28 mouse cellular contexts compared by ENCODE assay signal in the genomic region with DNA sequence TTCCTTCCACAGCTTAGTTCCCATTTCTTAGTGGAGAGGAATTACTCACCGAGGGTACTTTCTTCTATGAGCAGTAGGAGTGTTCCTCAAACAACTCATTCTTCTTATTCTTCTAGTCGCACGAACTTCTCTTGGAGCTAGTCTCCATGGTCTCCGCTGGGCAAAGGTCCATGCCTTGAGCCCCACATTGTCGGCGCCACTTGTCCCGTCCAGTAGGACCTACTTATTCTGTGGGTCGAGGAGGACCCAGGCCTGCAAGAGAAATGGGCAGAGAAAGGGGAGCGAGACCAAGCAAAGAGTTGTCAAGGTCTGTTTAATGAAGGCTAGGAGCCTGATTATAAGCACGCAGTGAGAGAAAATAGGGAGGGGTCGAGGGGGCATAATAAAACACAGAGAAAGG. TPM values are rescaled to one million over a fixed set of nuclear protein-coding genes. Genes with fewer than 3 reads are reported as not detected.
"Had no signal": no experiment of that assay in that cellular context is flagged by ENCODE, and none has a peak within 500 bp of the region (broad histone marks: within the 10 kb centered on the region; RNA-seq: fewer than 3 reads in every experiment).

No protein-coding gene starts in this region.

RNA-seq across cellular contexts. Expression of a gene that starts 37.8 kb away (rescaled TPM):
- polyA plus RNA-seq: limb, embryonic 10.5 days; limb, embryonic 11.5 days; limb, embryonic 12.5 days; limb, embryonic 13.5 days; limb, embryonic 14.5 days; limb, embryonic 15.5 days; liver, adult 2 months; liver, embryonic 11.5 days; liver, embryonic 12.5 days; liver, embryonic 13.5 days; liver, embryonic 14.5 days; liver, embryonic 15.5 days; liver, embryonic 16.5 days; liver, postnatal 0 days; lung, embryonic 14.5 days; lung, embryonic 16.5 days; lung, postnatal 0 days; macrophage; midbrain, embryonic 10.5 days; midbrain, embryonic 12.5 days; midbrain, embryonic 13.5 days; midbrain, embryonic 14.5 days; midbrain, embryonic 15.5 days; midbrain, embryonic 16.5 days; midbrain, postnatal 0 days; myocyte; neural tube, embryonic 11.5 days; neural tube, embryonic 12.5 days had no signal
